Mouse (Mus musculus) liver, adult 2 months (tissue): ENCODE data around the gene Cct6b.
A peak's percentile ranks its signal among the peaks of the same experiment; 100 is the strongest.

Experiments
- CTCF ChIP-seq: fragments of 200-500 bp; IDR thresholded peaks from 2 replicates; pipeline ENCODE4 v1.5.1; 2011; ENCODE audit warnings: low read depth, low read length, control low read depth
- POLR2A ChIP-seq: fragments of 200-500 bp; IDR thresholded peaks from 2 replicates; pipeline ENCODE4 v1.6.1; 2011; ENCODE audit warnings: low read length, control low read depth; ENCODE audit not compliant: insufficient read depth; ENCODE audit errors: extremely low read depth

DNA sequence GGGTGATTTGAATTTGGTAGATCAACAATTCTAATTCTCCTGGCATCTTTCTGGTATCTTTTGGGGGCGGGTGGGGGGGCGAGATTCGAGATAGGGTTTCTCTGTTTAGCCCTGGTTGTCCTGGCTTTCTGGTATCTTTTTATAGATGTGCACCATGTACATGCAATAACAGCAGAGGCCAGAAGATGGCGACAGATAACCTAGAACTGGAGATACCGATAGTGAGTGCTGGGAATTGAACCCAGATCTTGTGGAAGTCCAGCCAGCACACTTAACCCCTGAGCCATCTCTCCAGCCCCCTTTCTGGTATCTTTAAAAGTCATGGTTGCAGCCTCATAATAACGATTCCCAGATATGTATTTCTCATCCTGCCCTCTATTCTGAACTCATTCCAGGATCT, 18.0 kb downstream of the Cct6b start:
- peak; percentile 56 for TF ChIP-seq CTCF
- no peak for TF ChIP-seq POLR2A
